16 mouse cellular contexts compared by ENCODE assay signal in the genomic region with DNA sequence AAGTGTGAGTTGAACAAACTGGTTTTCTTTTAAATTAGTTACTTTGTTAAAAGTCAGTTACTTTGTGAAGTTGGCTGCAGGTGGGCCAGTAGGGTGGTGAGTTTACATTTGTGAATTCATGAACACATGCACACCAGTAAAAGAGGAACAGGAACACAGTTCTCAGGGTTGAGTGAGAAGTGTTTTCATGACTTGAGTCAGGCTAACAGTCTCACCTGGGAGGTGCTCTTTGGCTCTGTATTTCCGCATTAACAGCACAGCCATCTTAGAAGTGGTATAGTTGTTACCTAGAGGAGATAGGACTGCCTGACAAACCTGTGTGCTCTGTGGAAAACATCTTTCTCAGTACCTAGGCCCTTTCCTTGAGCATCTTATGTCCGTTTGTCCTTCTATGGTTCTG. TPM values are rescaled to one million over a fixed set of nuclear protein-coding genes. Genes with fewer than 3 reads are reported as not detected.
"Had no signal": no experiment of that assay in that cellular context is flagged by ENCODE, and none has a peak within 500 bp of the region (broad histone marks: within the 10 kb centered on the region; RNA-seq: fewer than 3 reads in every experiment).

No protein-coding gene starts in this region.

- H3K9ac ChIP-seq: intestine, embryonic 15.5 days; limb, embryonic 13.5 days; liver, embryonic 15.5 days; lung, embryonic 15.5 days; midbrain, embryonic 12.5 days; neural tube, embryonic 13.5 days had no signal

- H3K4me2 ChIP-seq: intestine, embryonic 15.5 days; limb, embryonic 13.5 days; liver, embryonic 15.5 days; lung, embryonic 15.5 days; midbrain, embryonic 12.5 days; neural tube, embryonic 13.5 days had no signal

- H3K4me3 ChIP-seq: intestine, embryonic 15.5 days; layer of hippocampus, adult 2 months; limb, embryonic 13.5 days; liver, embryonic 15.5 days; lung, embryonic 15.5 days; midbrain, embryonic 12.5 days; neural tube, embryonic 13.5 days had no signal

- H3K9me3 ChIP-seq: intestine, embryonic 15.5 days; limb, embryonic 13.5 days; liver, embryonic 15.5 days; lung, embryonic 15.5 days; midbrain, embryonic 12.5 days; neural tube, embryonic 13.5 days had no signal

- DNase-seq: kidney, postnatal 10 days; kidney, postnatal 4 days; left cerebral cortex, postnatal 4 days; lung, postnatal 14 days; right cerebral cortex, adult 18-20 months; thymus, adult 18-20 months; thymus, postnatal 25 days had no signal

- ATAC-seq: intestine, embryonic 15.5 days; midbrain, embryonic 16.5 days had no signal

- H3K27ac ChIP-seq: intestine, embryonic 15.5 days; layer of hippocampus, adult 2 months; limb, embryonic 13.5 days; liver, embryonic 15.5 days; lung, embryonic 15.5 days; midbrain, embryonic 12.5 days; neural tube, embryonic 13.5 days had no signal

- H3K36me3 ChIP-seq: intestine, embryonic 15.5 days had no signal

- H3K27me3 ChIP-seq: intestine, embryonic 15.5 days; limb, embryonic 13.5 days; liver, embryonic 15.5 days; lung, embryonic 15.5 days; midbrain, embryonic 12.5 days; neural tube, embryonic 13.5 days had no signal

RNA-seq across cellular contexts. Expression of gene Dnah6, which starts 31.6 kb away (rescaled TPM):
- total RNA-seq: megakaryocyte-erythroid progenitor cell, adult 5-6 weeks had no signal
